Mouse (Mus musculus) ZHBTc4 (cell line): ENCODE measurements at regions not wholly inside any gene's neighbourhood (a gene's known extent, or its start where the extent isn't known, plus 50 kb on each side); places are given as distances from the start of the nearest gene placed in this dataset.
A peak's percentile ranks its signal among the peaks of the same experiment; 100 is the strongest.

Experiments used
- DNase-seq: peaks from one replicate; pipeline ENCODE4 v3.0.0-alpha.2; 2011; ENCODE audit warnings: low read depth, low spot score

GRCm38 (mm10) chr5:54741440-54741839, 743.1 kb downstream of the Stim2 start:
- no peak for DNase-seq

DNA sequence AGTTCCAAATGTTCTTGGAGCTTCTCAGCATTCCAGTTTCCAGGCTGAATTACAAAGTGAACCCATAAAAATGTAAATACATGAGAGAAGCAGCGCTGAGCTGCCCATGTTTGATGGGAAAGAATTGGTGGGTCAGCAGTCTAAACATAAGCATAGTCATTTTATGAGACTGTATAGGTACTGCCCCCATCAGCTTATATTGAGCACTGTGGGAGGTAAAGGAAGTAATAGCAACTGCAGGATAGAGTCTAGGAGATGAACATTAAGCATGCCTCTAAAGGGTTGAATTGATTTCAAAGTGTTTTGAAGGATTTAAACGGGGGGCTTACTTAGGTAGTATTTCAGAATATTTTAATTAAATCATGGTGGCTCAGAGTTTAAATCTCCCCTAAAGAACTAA, 748.7 kb downstream of the Stim2 start:
- no peak for DNase-seq

- peak; percentile 33 for DNase-seq
These were observed 755.1 kb downstream of the Stim2 start for GRCm38 (mm10) chr5:54753372-54753771.

GRCm38 (mm10) chr5:54759657-54760056, 761.4 kb downstream of the Stim2 start:
- DNase-seq: no peak

GRCm38 (mm10) chr5:54763019-54763418, 764.7 kb downstream of the Stim2 start:
- peak; percentile 64 for DNase-seq

- DNase-seq: peak; percentile 45
These were observed 798.7 kb downstream of the Stim2 start for GRCm38 (mm10) chr5:54796953-54797450.

GRCm38 (mm10) chr5:54827076-54827475, 828.8 kb downstream of the Stim2 start:
- peak; percentile 1 for DNase-seq
